Mouse (Mus musculus) MEL (cell line): ENCODE results near the gene Trnau1ap.

ENCODE experiments used
- CTCF ChIP-seq, 3 experiments: IDR thresholded peaks in 2 of 3; conservative IDR thresholded peaks in 1 of 3; 2 replicates each; pipeline ENCODE4 v1.5.1; 2011 to 2012; ENCODE audit warnings: low read length in 3 of 3, low read depth in 2 of 3, mild to moderate bottlenecking in 2 of 3, improper control_type of control experiment in 1 of 3, inconsistent platforms in 1 of 3, mixed read lengths in 1 of 3, moderate library complexity in 1 of 3; ENCODE audit not compliant: control insufficient read depth in 1 of 3, insufficient read depth in 1 of 3, poor library complexity in 1 of 3, severe bottlenecking in 1 of 3
- MXI1 ChIP-seq: IDR thresholded peaks from 2 replicates; pipeline ENCODE4 v1.6.1; 2011; ENCODE audit warnings: mild to moderate bottlenecking, low read depth, low read length, improper control_type of control experiment
- POLR2A ChIP-seq, 2 experiments: IDR thresholded peaks; 2 replicates each; pipeline ENCODE4 v1.6.1; 2011 to 2012; ENCODE audit warnings: low read length in 2 of 2, mild to moderate bottlenecking in 2 of 2, control low read depth in 1 of 2, improper control_type of control experiment in 1 of 2, low read depth in 1 of 2, moderate library complexity in 1 of 2; ENCODE audit not compliant: control insufficient read depth in 1 of 2, insufficient read depth in 1 of 2, poor library complexity in 1 of 2

DNA sequence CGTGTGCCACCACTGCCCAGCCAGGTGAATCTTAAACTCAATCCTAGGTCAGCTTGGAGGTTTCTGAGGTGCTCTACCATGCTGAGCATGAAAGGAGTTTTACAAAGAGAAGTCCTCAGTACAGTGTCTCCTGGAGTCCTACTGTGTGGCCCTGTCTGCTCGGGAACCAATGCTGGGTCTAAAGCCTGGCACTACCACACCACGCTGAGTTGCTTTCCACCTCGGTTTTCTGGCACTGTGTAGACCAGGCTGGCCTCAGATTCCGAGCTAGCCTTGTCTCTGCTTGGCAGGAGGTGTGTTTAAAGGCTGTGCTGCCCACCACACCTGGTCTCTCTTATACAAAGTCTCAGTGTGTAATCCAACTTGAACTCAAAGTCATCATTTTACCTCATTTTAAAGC is 16.7 kb downstream of the Trnau1ap start:
- no peak for TF ChIP-seq CTCF (IDR thresholded peaks at IDR 0.05 in 2 of 3, conservative IDR thresholded peaks at IDR 0.05 in 1 of 3; ENCODE audit: control insufficient read depth in 1 of 3, insufficient read depth in 1 of 3, low read depth in 2 of 3, low read length in 3 of 3, poor library complexity in 1 of 3, severe bottlenecking in 1 of 3)
- TF ChIP-seq POLR2A (IDR thresholded peaks at IDR 0.05; ENCODE audit: control insufficient read depth in 1 of 2, insufficient read depth in 1 of 2, low read depth in 1 of 2, low read length in 2 of 2, poor library complexity in 1 of 2) = no peak
- TF ChIP-seq MXI1 = no peak
